In the genomic region with DNA sequence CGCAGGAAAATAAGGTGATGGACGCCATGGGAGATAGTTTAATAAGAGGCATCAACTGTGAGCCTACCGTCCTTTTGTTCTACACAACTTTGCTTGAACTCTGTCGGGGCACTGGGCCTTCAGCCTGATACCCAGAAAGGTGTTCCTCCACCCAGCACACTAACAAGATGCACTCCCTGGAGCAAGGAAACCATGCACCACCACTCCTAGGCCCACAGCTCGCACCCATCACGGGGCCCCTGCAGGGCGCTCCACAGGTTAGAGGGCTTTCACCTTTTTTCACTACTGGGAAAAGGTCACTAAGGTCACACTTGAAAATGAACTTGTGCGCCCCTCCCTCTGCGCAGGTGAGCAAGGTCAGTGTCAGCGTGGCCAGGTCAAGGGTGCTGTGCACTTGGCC, we compare ENCODE assay signal across 8 mouse cellular contexts. TPM values are rescaled to one million over a fixed set of nuclear protein-coding genes. Genes with fewer than 3 reads are reported as not detected.
A peak's percentile ranks its signal among the peaks of the same experiment; 100 is the strongest.
DNase-seq lines count a peak whose midpoint lies in the region; ATAC-seq and TF ChIP-seq lines count a peak whose summit lies in the region.

No protein-coding gene starts in this region.

- peak overlapping the region; percentile 88 for H3K4me3 ChIP-seq in kidney, adult 2 months (ENCODE audit: insufficient read depth, low read depth, low read length)
- peak overlapping the region; percentile 66 for H3K4me3 ChIP-seq in forebrain, embryonic 11.5 days (ENCODE audit: low read depth, low read length)
- peak overlapping the region; percentile 66 for H3K4me3 ChIP-seq in kidney, postnatal 0 days (replicated peaks; ENCODE audit: low read depth, low read length)
- peak overlapping the region; percentile 64 for H3K4me3 ChIP-seq in myocyte

- peaks cover 2% of the 10 kb centered on the region; the same call in 1 of the 2 replicates for H3K4me1 ChIP-seq in kidney, adult 2 months (ENCODE audit: control insufficient read depth, insufficient read depth, low read length)
- peaks cover 7% of the 10 kb centered on the region; the same call in 1 of the 2 replicates for H3K4me1 ChIP-seq in forebrain, embryonic 11.5 days (replicated peaks; ENCODE audit: control insufficient read depth, insufficient read depth, low read length)
- H3K4me1 ChIP-seq in kidney, postnatal 0 days (replicated peaks; ENCODE audit: insufficient read depth, low read length) = no peaks in the 10 kb centered on the region

- H3K9me3 ChIP-seq in forebrain, embryonic 11.5 days (ENCODE audit: control insufficient read depth, low read length) = no peaks in the 10 kb centered on the region
- H3K9me3 ChIP-seq in kidney, postnatal 0 days (replicated peaks; ENCODE audit: low read length) = no peaks in the 10 kb centered on the region

- TF ChIP-seq CTCF in kidney, adult 2 months (conservative IDR thresholded peaks at IDR 0.05; ENCODE audit: insufficient read depth, insufficient read length, low read depth, low read length) = no peak
- TF ChIP-seq CTCF in kidney, postnatal 0 days (IDR thresholded peaks at IDR 0.05; ENCODE audit: low read depth) = no peak

- peaks cover 22% of the 10 kb centered on the region for H3K79me2 ChIP-seq in myocyte (ENCODE audit: control insufficient read depth, insufficient read depth)

- no peak for TF ChIP-seq POLR2A in kidney, adult 2 months (IDR thresholded peaks at IDR 0.05; ENCODE audit: low read depth, low read length)
- TF ChIP-seq POLR2A in myocyte (IDR thresholded peaks at IDR 0.05; ENCODE audit: insufficient read length, low read depth) = no peak

- peak overlapping the region; percentile 79 for H3K9ac ChIP-seq in forebrain, embryonic 11.5 days (ENCODE audit: low read length)
- peak overlapping the region; percentile 74 for H3K9ac ChIP-seq in kidney, postnatal 0 days (ENCODE audit: low read depth, low read length)

- peak; percentile 35 for ATAC-seq in forebrain, embryonic 11.5 days (replicated peaks; ENCODE audit: low FRiP score)
- ATAC-seq in kidney, postnatal 0 days (replicated peaks; ENCODE audit: low FRiP score, low read depth) = peak; percentile 25; the same call in 1 of the 2 replicates

- no peaks in the 10 kb centered on the region for H3K27me3 ChIP-seq in kidney, adult 2 months (replicated peaks; ENCODE audit: control insufficient read depth, insufficient read depth, low read length)
- no peaks in the 10 kb centered on the region for H3K27me3 ChIP-seq in forebrain, embryonic 11.5 days (ENCODE audit: control insufficient read depth, insufficient read depth, low read length)
- no peaks in the 10 kb centered on the region for H3K27me3 ChIP-seq in kidney, postnatal 0 days (ENCODE audit: insufficient read depth, low read length)
- no peaks in the 10 kb centered on the region for H3K27me3 ChIP-seq in myocyte (ENCODE audit: control insufficient read depth, insufficient read depth, insufficient read length)

- H3K27ac ChIP-seq in kidney, adult 2 months (ENCODE audit: insufficient read depth, low read depth, low read length) = peak overlapping the region; percentile 95
- H3K27ac ChIP-seq in forebrain, embryonic 11.5 days (ENCODE audit: low read depth, low read length) = no peak overlapping the region; the same call in 1 of the 2 replicates
- H3K27ac ChIP-seq in kidney, postnatal 0 days = peak overlapping the region; percentile 83

- H3K4me2 ChIP-seq in forebrain, embryonic 11.5 days (ENCODE audit: low read depth, low read length, severe bottlenecking) = peak overlapping the region; percentile 93
- peak overlapping the region; percentile 98 for H3K4me2 ChIP-seq in kidney, postnatal 0 days (ENCODE audit: low read length)
- H3K4me2 ChIP-seq in myocyte (ENCODE audit: low read depth) = peak overlapping the region; percentile 75

- no peak for DNase-seq in kidney, adult 2 months
- DNase-seq in kidney, postnatal 25 days = no peak
- peak; percentile 36 for DNase-seq in ES-CJ7 (ENCODE audit: low read depth, low spot score)
- peak; percentile 52 for DNase-seq in forebrain, embryonic 11.5 days (ENCODE audit: low spot score)
- peak; percentile 5 for DNase-seq in kidney, postnatal 0 days (ENCODE audit: low spot score)
- DNase-seq in retina, embryonic 14.5 days (ENCODE audit: low spot score) = no peak
- DNase-seq in spleen, postnatal 14 days (ENCODE audit: low spot score in 2 of 2) = no peak

- H3K36me3 ChIP-seq in kidney, adult 2 months (ENCODE audit: control insufficient read depth, insufficient read depth, low read length) = no peaks in the 10 kb centered on the region; the same call in none of the 2 replicates
- H3K36me3 ChIP-seq in forebrain, embryonic 11.5 days (ENCODE audit: control insufficient read depth, insufficient read depth, low read length) = peaks cover 3% of the 10 kb centered on the region; the same call in 1 of the 2 replicates
- H3K36me3 ChIP-seq in kidney, postnatal 0 days (ENCODE audit: insufficient read depth, low read length) = peaks cover 26% of the 10 kb centered on the region
- H3K36me3 ChIP-seq in myocyte (ENCODE audit: control insufficient read depth, insufficient read depth) = peaks cover 22% of the 10 kb centered on the region

- WGBS in kidney, adult 2 months = 24% methylated on average over 10 of the region's 10 CpGs
- WGBS in forebrain, embryonic 11.5 days = 44% methylated on average over 10 of the region's 10 CpGs
- WGBS in kidney, postnatal 0 days = 35% methylated on average over 10 of the region's 10 CpGs

- peak overlapping the region; percentile 19 for H3ac ChIP-seq in myocyte (ENCODE audit: control insufficient read depth, insufficient read length)

TF ChIP-seq in myocyte, 11 proteins besides CTCF, POLR2A, EP300 and RAD21:
- TF ChIP-seq USF1 (IDR thresholded peaks at IDR 0.05; ENCODE audit: low read depth) = no peak
- no peak for TF ChIP-seq POLR2AphosphoS2 (IDR thresholded peaks at IDR 0.05; ENCODE audit: insufficient read length, low read depth)
- no peak for TF ChIP-seq MAX (IDR thresholded peaks at IDR 0.05; ENCODE audit: low read depth)
- no peak for TF ChIP-seq E2F4 (IDR thresholded peaks at IDR 0.05; ENCODE audit: insufficient read depth)
- TF ChIP-seq CEBPB (IDR thresholded peaks at IDR 0.05; ENCODE audit: insufficient read depth, poor library complexity, severe bottlenecking) = no peak
- TF ChIP-seq REST (IDR thresholded peaks at IDR 0.05; ENCODE audit: insufficient read depth, insufficient read length) = no peak
- no peak for TF ChIP-seq TCF12 (IDR thresholded peaks at IDR 0.05; ENCODE audit: insufficient read depth, poor library complexity, severe bottlenecking)
- TF ChIP-seq MYOG (IDR thresholded peaks at IDR 0.05; ENCODE audit: control insufficient read depth in 1 of 3, insufficient read depth in 1 of 3, insufficient read length in 2 of 3, low read depth in 2 of 3) = no peak
- TF ChIP-seq TCF3 (IDR thresholded peaks at IDR 0.05; ENCODE audit: insufficient read length, low read depth) = no peak
TF ChIP-seq in myocyte: peak in this region for 0.

RNA-seq across cellular contexts. Expression of a gene that starts 0.5 kb away (rescaled TPM):
- 806 and 1,071 TPM in 2 replicates for polyA plus RNA-seq in kidney, adult 2 months (2012; rRNA removed)
- 600 and 613 TPM in 2 replicates for polyA plus RNA-seq in forebrain, embryonic 11.5 days (2014; fragmentation: Nextera tagmentation; extraction: Ambion mirVana)
- polyA plus RNA-seq in kidney, postnatal 0 days (2015; fragmentation: Nextera tagmentation; extraction: Ambion mirVana) = 1,098 and 1,156 TPM in 2 replicates
- polyA plus RNA-seq in myocyte (2012; fragmentation: generic; extraction: Trizol) = 1,160 TPM

RNA-seq across cellular contexts. Expression of a gene that starts 9.5 kb away (rescaled TPM):
- polyA plus RNA-seq in kidney, adult 2 months (2012; rRNA removed) = 39.9 and 48.1 TPM in 2 replicates
- polyA plus RNA-seq in forebrain, embryonic 11.5 days (2014; fragmentation: Nextera tagmentation; extraction: Ambion mirVana) = 127 and 132 TPM in 2 replicates
- 98.9 and 105 TPM in 2 replicates for polyA plus RNA-seq in kidney, postnatal 0 days (2015; fragmentation: Nextera tagmentation; extraction: Ambion mirVana)
- 81.4 TPM for polyA plus RNA-seq in myocyte (2012; fragmentation: generic; extraction: Trizol)

RNA-seq across cellular contexts. Expression of a gene that starts 12.9 kb away (rescaled TPM):
- 0.34 and 0.61 TPM in 2 replicates for polyA plus RNA-seq in kidney, adult 2 months (2012; rRNA removed)
- polyA plus RNA-seq in forebrain, embryonic 11.5 days (2014; fragmentation: Nextera tagmentation; extraction: Ambion mirVana) = 4.9 and 6.3 TPM in 2 replicates
- polyA plus RNA-seq in kidney, postnatal 0 days (2015; fragmentation: Nextera tagmentation; extraction: Ambion mirVana) = 0.32 and 0.41 TPM in 2 replicates
- not detected for polyA plus RNA-seq in myocyte (2012; fragmentation: generic; extraction: Trizol)

RNA-seq across cellular contexts. Expression of a gene that starts 24.5 kb away (rescaled TPM):
- 265 and 268 TPM in 2 replicates for polyA plus RNA-seq in kidney, adult 2 months (2012; rRNA removed)
- 78.7 and 92.9 TPM in 2 replicates for polyA plus RNA-seq in forebrain, embryonic 11.5 days (2014; fragmentation: Nextera tagmentation; extraction: Ambion mirVana)
- 131 and 132 TPM in 2 replicates for polyA plus RNA-seq in kidney, postnatal 0 days (2015; fragmentation: Nextera tagmentation; extraction: Ambion mirVana)
- 244 TPM for polyA plus RNA-seq in myocyte (2012; fragmentation: generic; extraction: Trizol)

RNA-seq across cellular contexts. Expression of a gene that starts 47.8 kb away (rescaled TPM):
- polyA plus RNA-seq in kidney, adult 2 months (2012; rRNA removed) = 45.4 and 48.1 TPM in 2 replicates
- polyA plus RNA-seq in forebrain, embryonic 11.5 days (2014; fragmentation: Nextera tagmentation; extraction: Ambion mirVana) = 178 and 192 TPM in 2 replicates
- polyA plus RNA-seq in kidney, postnatal 0 days (2015; fragmentation: Nextera tagmentation; extraction: Ambion mirVana) = 69.6 and 79.0 TPM in 2 replicates
- polyA plus RNA-seq in myocyte (2012; fragmentation: generic; extraction: Trizol) = 47.9 TPM

Comparison
In these comparisons a context has a peak if more than half of its experiments do, and no peak if none do; other contexts are left out.
1. DNase-seq: peak in ES-CJ7 (single experiment), forebrain, embryonic 11.5 days (single experiment) and kidney, postnatal 0 days (single experiment); none in kidney, adult 2 months (single experiment), kidney, postnatal 25 days (0 of 2), retina, embryonic 14.5 days (single experiment) and spleen, postnatal 14 days (0 of 2).
2. Peak in every context shown above with its lines, with median percentiles within 50 percentile points of each other: H3K4me3 ChIP-seq and H3K4me2 ChIP-seq.